Mouse (Mus musculus) liver, embryonic 15.5 days (tissue): Measurements from ENCODE around the gene Stk38. TPM values are rescaled to one million over a fixed set of nuclear protein-coding genes. Genes with fewer than 3 reads are reported as not detected.
A peak's percentile ranks its signal among the peaks of the same experiment; 100 is the strongest.
"Not testable (repeated sequence)": the region's sequence is repeated elsewhere in the genome, so short reads cannot be mapped to it uniquely, and the experiment has no call there.

ENCODE experiments used
- ATAC-seq: fragments of 200-750 bp; cut with Nextera tagmentation; 2 replicates; pipeline ENCODE4 v1.8.0; 2017; ENCODE audit warnings: moderate number of reproducible peaks, mild to moderate bottlenecking, moderate library complexity; ENCODE audit not compliant: insufficient read depth
- H3K27ac ChIP-seq: fragments of 300-500 bp; sonication (generic); replicated peaks from 2 replicates; pipeline ENCODE4 v1.5.1; 2015; ENCODE audit warnings: mild to moderate bottlenecking, inconsistent platforms
- H3K27me3 ChIP-seq: fragments of 300-500 bp; sonication (generic); 2 replicates; pipeline ENCODE4 v1.6.1; 2015; ENCODE audit warnings: mild to moderate bottlenecking, inconsistent platforms
- H3K36me3 ChIP-seq: fragments of 300-500 bp; sonication (generic); replicated peaks from 2 replicates; pipeline ENCODE4 v1.6.1; 2015; ENCODE audit warnings: moderate library complexity, mild to moderate bottlenecking, inconsistent platforms
- H3K4me1 ChIP-seq: fragments of 300-500 bp; sonication (generic); replicated peaks from 2 replicates; pipeline ENCODE4 v1.6.1; 2015; ENCODE audit warnings: inconsistent platforms
- H3K4me2 ChIP-seq: fragments of 300-500 bp; sonication (generic); 2 replicates; pipeline ENCODE4 v1.6.1; 2015; ENCODE audit warnings: moderate library complexity, mild to moderate bottlenecking, inconsistent platforms
- H3K4me3 ChIP-seq: fragments of 300-500 bp; sonication (generic); replicated peaks from 2 replicates; pipeline ENCODE4 v1.5.1; 2015; ENCODE audit warnings: mild to moderate bottlenecking, inconsistent platforms
- H3K9ac ChIP-seq: fragments of 300-500 bp; sonication (generic); 2 replicates; pipeline ENCODE4 v1.6.1; 2015; ENCODE audit warnings: moderate library complexity, mild to moderate bottlenecking, inconsistent platforms
- H3K9me3 ChIP-seq: fragments of 300-500 bp; sonication (generic); replicated peaks from 2 replicates; pipeline ENCODE4 v1.6.1; 2016; ENCODE audit warnings: inconsistent platforms
- WGBS: fragments of 180-500 bp; shearing (Covaris S2); methylation state at CpG from one replicate; pipeline ENCODE4 v1.1.7; 2015; ENCODE audit warnings: mixed read lengths; ENCODE audit not compliant: insufficient replicate concordance; 5-methylcytosine and 5-hydroxymethylcytosine counted together
- polyA plus RNA-seq: library from polyadenylated mRNA; unstranded; fragments of >200 nt; fragmentation: Nextera tagmentation; extraction: Ambion mirVana; gene quantifications from 2 replicates; pipeline ENCODE4 v1.2.1, GENCODE M21; 2015

Gene Stk38
- polyA plus RNA-seq, 1 experiment from 2014 or later, result 41.7 TPM

DNA sequence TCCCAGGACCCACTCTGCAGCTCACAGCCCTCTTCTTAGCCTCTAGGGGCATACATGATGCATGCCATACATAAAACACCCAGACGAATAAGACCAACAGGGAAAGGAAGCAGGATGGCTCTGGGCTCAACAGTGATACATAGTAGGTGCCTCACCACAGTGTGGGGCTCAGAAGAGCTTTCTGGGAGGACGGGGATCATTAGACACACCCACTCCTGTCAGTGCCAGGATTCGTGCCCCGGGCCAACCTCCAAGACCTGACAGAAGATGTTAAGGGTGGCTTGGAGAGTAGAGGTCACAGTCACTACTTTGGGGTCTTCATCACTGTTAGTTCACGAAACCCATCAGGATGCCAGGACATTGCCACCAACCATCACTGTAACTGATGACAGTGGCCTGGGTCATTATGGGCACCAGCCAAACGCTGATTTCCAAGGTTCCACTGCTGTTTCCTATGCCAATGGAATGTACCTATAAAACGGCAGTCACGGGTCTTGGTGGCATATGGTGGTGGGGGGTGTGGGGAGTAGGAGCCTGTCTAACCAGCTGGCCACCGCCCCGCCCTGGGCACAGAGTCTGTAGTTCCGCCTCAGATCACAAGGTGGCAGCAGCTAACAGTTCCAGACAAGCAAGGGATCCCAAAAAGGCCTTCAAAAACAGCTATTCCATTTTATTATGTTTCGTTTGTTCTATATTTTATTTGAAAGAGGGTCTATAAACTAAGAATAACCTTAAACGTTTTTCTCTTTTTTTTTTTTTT is 41.1 kb upstream of the Stk38 start:
- H3K4me2 ChIP-seq, result no peak overlapping the region
- 0 out of 2 replicates have a peak, but pooled peaks have one; percentile 4 for ATAC-seq
- H3K9ac ChIP-seq, result no peak overlapping the region
- 18% methylated on average over 13 of the region's 13 CpGs for WGBS
- H3K4me1 ChIP-seq, result peaks cover 45% of the 10 kb centered on the region
- H3K27ac ChIP-seq, result no peak overlapping the region
- no peaks in the 10 kb centered on the region for H3K9me3 ChIP-seq
- H3K27me3 ChIP-seq, result no peaks in the 10 kb centered on the region
- H3K4me3 ChIP-seq, result no peak overlapping the region
- H3K36me3 ChIP-seq, result peaks cover 44% of the 10 kb centered on the region

DNA sequence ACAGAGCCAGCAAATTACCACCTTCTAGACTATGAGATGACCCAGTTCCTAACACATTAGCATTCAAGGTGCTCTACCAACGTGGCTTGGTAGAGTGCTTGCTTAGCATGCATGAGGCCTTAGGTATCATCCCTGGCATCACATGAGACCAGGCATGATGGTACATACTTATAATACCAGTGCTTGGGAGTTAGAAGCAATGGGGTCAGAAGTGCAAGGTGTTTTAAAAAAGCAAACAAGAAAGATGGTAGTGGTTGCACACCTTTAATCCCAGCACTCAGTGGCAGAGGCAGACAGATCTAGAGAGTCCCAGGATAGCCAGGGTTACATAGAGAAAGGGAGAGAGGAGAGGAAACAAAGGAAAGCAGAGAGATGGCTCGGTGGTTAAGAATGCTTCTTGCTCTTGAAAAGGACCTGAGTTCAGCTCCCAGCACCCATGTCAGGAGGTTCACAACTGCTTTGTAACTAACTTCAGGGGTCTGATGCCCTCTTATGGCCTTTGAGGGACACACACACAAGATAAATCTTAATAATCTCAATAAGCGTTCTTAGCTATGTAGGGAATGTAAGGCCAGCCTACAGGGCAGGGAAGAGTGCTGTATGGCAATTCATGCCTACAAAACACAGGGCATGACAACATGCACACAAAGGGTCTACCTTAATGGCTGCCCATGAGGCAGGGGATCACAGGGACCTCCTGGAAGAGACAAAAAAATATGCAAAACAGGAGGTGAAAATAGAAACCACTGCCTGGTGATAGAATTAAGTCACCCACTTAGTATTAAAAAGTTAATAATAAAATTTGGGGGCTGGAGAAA is 40.1 kb upstream of the Stk38 start:
- Histone ChIP-seq H3K4me3 (no peak overlapping the region), H3K9ac (no peak overlapping the region), H3K9me3 (no peaks in the 10 kb centered on the region), H3K27me3 (no peaks in the 10 kb centered on the region), H3K4me1 (peaks cover 46% of the 10 kb centered on the region), H3K27ac (no peak overlapping the region), H3K4me2 (no peak overlapping the region), H3K36me3 (peaks cover 54% of the 10 kb centered on the region)
- no peak for ATAC-seq
- 66% methylated on average over 3 of the region's 3 CpGs for WGBS

DNA sequence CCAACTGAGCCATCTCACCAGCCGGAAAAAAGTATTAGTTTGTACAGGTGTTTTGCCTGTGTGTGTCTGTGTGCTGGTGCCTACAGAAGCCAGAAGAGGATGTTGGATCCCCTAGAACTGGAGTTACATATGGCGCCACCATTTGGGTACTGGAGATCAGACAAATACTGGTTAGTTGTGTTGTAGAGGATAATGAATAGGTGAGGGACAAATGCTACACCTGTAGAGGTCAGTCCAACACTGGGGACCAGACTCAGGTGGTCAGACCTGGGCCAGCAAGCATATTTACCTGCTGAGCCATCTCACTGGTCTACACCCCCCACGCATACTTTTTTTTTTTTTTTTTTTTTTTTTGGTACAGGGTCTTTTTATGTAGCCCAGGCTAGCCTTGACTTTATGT is 39.1 kb upstream of the Stk38 start:
- Histone ChIP-seq H3K4me1 (peaks cover 46% of the 10 kb centered on the region), H3K27me3 (no peaks in the 10 kb centered on the region), H3K36me3 (peaks cover 65% of the 10 kb centered on the region), H3K4me2 (no peak overlapping the region), H3K4me3 (no peak overlapping the region), H3K9ac (no peak overlapping the region), H3K27ac (no peak overlapping the region), H3K9me3 (no peaks in the 10 kb centered on the region)
- ATAC-seq, result no peak
- 80% methylated on average over 3 of the region's 3 CpGs for WGBS

DNA sequence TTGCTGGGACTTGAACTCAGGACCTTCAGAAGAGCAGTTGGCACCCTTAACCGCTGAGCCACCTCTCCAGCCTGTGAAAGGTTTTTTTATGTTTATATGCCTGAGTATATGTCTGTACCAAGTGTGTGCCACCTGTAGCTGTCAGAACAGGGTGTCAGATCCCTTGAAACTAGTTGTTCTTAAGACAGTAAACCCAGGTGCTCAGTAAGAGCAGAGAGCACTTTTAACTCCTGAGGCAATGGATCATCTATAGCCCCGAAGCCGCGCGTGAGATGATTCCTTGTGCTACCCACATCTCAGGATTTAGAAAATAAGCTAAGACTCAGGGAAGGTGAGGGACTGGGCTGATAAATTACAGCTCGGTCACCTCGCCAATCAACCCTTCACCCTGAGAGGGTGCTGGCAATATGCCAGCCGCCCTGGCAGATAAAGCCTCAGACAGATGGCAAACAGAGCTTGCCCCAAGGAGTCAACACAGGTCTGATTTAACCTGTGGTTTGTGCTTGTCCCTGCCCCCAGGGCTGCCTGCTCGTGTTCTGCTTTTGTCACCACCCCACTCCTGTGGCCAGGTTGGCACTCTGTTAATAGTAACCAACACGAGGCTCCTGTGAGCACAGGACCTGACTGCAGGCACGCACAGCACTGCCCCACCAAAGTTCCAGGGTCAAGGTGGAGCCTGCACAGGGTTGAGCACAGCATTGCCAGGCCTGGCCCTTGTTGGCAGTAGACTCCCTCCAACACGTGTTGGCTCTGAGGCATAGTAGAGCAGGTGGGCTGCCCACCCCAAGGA is 38.1 kb upstream of the Stk38 start:
- ATAC-seq, result peak; percentile 39
- no peak overlapping the region for H3K4me2 ChIP-seq
- no peak overlapping the region for H3K4me3 ChIP-seq
- H3K27ac ChIP-seq, result peak overlapping the region; percentile 33
- H3K9ac ChIP-seq, result no peak overlapping the region
- H3K36me3 ChIP-seq, result peaks cover 71% of the 10 kb centered on the region
- peaks cover 42% of the 10 kb centered on the region for H3K4me1 ChIP-seq
- 62% methylated on average over 12 of the region's 12 CpGs for WGBS
- H3K9me3 ChIP-seq, result no peaks in the 10 kb centered on the region
- no peaks in the 10 kb centered on the region for H3K27me3 ChIP-seq

DNA sequence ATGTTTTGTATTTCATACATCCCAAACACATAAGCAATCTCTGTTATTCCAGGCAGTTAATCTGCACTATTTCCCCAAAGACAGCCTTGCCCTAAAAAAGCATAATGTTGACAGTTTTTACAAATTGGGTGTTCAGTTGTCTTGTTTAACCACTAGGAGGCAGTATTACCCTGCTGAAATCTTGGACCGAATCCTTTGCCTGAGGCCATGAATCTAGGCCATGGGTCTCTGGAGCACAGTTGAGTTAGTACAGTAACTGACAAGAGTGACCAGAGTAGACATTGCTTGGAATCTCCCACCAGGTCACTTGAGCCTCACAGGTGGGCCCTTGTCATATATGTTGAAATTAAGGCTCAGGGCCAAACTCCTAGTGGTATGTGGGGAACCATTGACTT is 37.1 kb upstream of the Stk38 start:
- no peak for ATAC-seq
- Histone ChIP-seq H3K27ac (peak overlapping the region; percentile 26; the same call in 1 of the 2 replicates), H3K4me1 (peaks cover 39% of the 10 kb centered on the region), H3K36me3 (peaks cover 81% of the 10 kb centered on the region), H3K4me2 (no peak overlapping the region), H3K9ac (no peak overlapping the region), H3K4me3 (no peak overlapping the region), H3K27me3 (no peaks in the 10 kb centered on the region), H3K9me3 (no peaks in the 10 kb centered on the region)
- WGBS, result 76% methylated on average over 1 of the region's 1 CpGs

DNA sequence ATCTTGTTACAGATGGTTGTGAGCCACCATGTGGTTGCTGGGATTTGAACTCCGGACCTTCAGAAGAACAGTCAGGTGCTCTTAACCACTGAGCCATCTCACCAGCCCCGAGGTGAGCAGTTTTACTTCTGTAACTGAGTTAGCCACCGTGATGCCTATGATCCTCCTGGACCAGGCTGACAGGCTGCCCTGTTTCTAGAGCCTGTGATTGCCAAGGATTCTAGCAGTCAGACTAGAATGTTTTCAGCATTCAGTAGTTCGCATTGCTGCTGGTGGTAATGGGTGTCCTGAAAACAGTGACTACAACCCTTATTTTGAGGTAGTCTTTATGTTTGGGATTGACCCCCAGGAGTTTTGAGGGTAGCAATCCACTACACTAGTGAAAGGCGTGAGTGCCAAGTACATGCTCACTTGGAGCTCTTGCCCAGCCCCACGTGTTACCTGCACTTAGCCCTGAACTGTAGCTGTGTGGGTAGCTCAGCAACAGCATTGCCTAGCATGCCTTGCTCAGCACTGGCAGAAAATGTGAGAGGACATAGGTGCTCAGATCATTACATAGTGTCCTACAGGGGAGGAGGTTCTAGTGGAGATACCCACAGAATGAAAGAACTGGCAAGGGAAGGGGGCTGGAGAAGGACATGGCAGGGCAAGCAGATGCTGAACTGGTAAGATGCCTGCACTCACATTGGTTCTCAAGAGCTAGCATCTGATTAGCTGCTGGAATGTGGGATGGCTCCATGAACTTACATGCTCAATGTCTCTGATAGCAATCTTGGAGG is 36.5 kb upstream of the Stk38 start:
- Histone ChIP-seq H3K27me3 (no peaks in the 10 kb centered on the region), H3K36me3 (peaks cover 87% of the 10 kb centered on the region), H3K4me3 (no peak overlapping the region), H3K4me1 (peaks cover 39% of the 10 kb centered on the region), H3K4me2 (no peak overlapping the region), H3K27ac (no peak overlapping the region), H3K9me3 (no peaks in the 10 kb centered on the region), H3K9ac (no peak overlapping the region)
- WGBS, result 83% methylated on average over 6 of the region's 6 CpGs
- no peak for ATAC-seq

DNA sequence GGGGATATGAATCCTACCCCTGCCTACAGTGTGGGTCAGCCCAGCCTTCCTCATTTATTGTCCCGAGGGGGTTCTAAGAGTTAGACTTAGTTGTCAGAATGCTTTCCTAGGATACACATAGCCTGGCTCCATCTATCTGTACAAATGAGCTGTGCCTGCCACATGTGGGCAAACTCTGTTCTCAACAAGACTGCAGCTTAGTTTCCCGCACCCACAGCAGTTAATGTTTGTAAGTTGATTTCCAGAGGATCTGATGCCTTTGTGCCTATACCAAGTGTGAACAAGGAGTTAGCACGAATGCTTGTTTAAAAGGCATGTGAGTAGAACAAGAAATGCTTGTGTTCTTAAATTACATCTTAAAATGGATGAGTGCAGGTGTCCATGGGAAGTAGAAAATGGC is 35.8 kb upstream of the Stk38 start:
- H3K27ac ChIP-seq, result no peak overlapping the region
- peaks cover 37% of the 10 kb centered on the region for H3K4me1 ChIP-seq
- no peak overlapping the region for H3K4me2 ChIP-seq
- 85% methylated on average over 3 of the region's 3 CpGs for WGBS
- no peak overlapping the region for H3K4me3 ChIP-seq
- ATAC-seq, result no peak
- peaks cover 95% of the 10 kb centered on the region for H3K36me3 ChIP-seq
- no peak overlapping the region for H3K9ac ChIP-seq
- H3K9me3 ChIP-seq, result no peaks in the 10 kb centered on the region
- no peaks in the 10 kb centered on the region for H3K27me3 ChIP-seq

DNA sequence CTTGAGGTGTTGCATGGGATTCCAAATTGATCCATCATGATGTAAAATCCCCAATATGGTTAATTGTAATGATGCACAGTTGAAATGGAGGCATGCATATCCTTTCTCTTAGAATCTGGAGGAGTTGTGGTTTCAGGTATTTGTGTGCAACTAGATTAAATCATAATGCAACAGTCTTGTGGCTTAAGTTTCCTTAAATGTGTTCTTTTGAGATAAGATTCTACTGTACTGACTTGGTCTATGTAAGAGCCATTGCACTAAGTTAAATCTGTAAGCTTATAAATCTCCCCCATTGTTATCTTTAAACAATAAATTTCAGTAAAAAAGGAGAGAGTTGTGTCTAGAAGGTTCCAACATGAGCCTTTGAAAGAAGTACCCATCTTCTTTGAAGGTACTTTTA is 34.8 kb upstream of the Stk38 start:
- Histone ChIP-seq H3K4me1 (peaks cover 45% of the 10 kb centered on the region), H3K36me3 (peaks cover 97% of the 10 kb centered on the region), H3K4me2 (no peak overlapping the region), H3K9me3 (no peaks in the 10 kb centered on the region), H3K27me3 (no peaks in the 10 kb centered on the region), H3K4me3 (no peak overlapping the region), H3K27ac (no peak overlapping the region), H3K9ac (no peak overlapping the region)
- ATAC-seq, result no peak

DNA sequence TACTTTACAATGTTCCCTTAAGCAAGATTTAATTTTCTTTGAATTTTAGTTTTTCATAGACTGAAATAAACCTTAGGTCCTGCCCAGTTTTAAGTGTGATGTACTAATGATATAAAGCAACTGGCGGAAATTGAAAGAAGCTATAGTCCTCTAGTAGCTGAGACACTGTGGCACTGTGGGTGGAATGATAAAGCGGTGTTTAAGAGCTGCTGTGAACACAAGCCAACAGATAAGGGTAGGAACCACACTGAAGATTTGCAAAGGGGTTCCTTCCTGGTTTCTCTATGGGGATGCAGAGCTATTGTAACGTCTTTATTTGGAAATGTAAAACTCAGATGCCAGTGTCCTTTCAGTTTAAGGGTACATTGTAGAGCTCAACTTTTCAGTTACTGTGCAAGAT is 33.8 kb upstream of the Stk38 start:
- not testable (repeated sequence) for H3K9me3 ChIP-seq, H3K27ac ChIP-seq, H3K4me2 ChIP-seq, H3K27me3 ChIP-seq, ATAC-seq, H3K9ac ChIP-seq, H3K4me3 ChIP-seq
- Histone ChIP-seq H3K36me3 (peaks cover 97% of the 10 kb centered on the region), H3K4me1 (peaks cover 55% of the 10 kb centered on the region)
- 25% methylated on average over 3 of the region's 3 CpGs for WGBS

DNA sequence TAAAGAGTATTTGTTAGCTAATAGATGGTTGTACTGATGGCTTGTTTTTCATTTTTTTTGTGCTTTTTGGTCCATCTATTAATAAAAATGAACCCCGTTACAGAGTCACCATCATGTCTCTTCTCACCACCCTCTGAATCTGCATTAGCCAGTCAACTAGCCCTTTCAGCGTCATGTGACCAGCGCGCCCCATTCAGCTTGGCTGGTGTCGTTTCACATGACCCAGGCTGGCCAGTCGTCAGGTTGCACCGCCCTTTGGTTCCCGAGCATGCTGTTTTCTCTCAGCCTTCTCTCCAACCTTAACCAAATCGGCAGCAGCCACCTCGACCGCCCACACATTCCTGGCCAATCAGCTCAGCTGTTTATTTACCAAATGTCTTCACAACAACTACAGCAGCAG is 31.6 kb upstream of the Stk38 start:
- Histone ChIP-seq H3K27me3 (no peaks in the 10 kb centered on the region), H3K4me3 (no peak overlapping the region), H3K4me2 (no peak overlapping the region), H3K9me3 (no peaks in the 10 kb centered on the region), H3K27ac (no peak overlapping the region), H3K36me3 (peaks cover 96% of the 10 kb centered on the region), H3K4me1 (peaks cover 60% of the 10 kb centered on the region), H3K9ac (no peak overlapping the region)
- WGBS, result 76% methylated on average over 11 of the region's 11 CpGs
- ATAC-seq, result no peak
